Mouse (Mus musculus) E14TG2a.4 (cell line): ENCODE data around the gene Rybp.

Experiments
- H3K27me3 ChIP-seq: 2 replicates; pipeline ENCODE4 v1.6.1; 2014; ENCODE audit warnings: low read length, control low read depth; ENCODE audit not compliant: insufficient read depth
- H3K36me3 ChIP-seq: 2 replicates; pipeline ENCODE4 v1.6.1; 2014; ENCODE audit warnings: low read length, control low read depth; ENCODE audit not compliant: insufficient read depth
- H3K4me1 ChIP-seq: replicated peaks from 2 replicates; pipeline ENCODE4 v1.6.1; 2014; ENCODE audit warnings: low read depth, low read length, control low read depth
- H3K4me3 ChIP-seq: replicated peaks from 2 replicates; pipeline ENCODE4 v1.5.1; 2014; ENCODE audit warnings: mild to moderate bottlenecking, low read length
- H3K9me3 ChIP-seq: 2 replicates; pipeline ENCODE4 v1.6.1; 2014; ENCODE audit warnings: low read length, control low read depth
- CTCF ChIP-seq: conservative IDR thresholded peaks from 2 replicates; pipeline ENCODE4 v1.5.1; 2014; ENCODE audit warnings: low read length
- NANOG ChIP-seq: IDR thresholded peaks from 2 replicates; pipeline ENCODE4 v1.6.1; 2014; ENCODE audit warnings: borderline replicate concordance, low read length, mixed read lengths
- POU5F1 ChIP-seq: IDR thresholded peaks from 2 replicates; pipeline ENCODE4 v1.6.1; 2014; ENCODE audit warnings: low read length, borderline replicate concordance

Rybp gene

GRCm38 (mm10) chr6:100255411-100255810 lies 31.9 kb downstream of the Rybp start:
- H3K36me3 ChIP-seq: peaks cover 23% of the 10 kb centered on the region
- H3K9me3 ChIP-seq: no peaks in the 10 kb centered on the region
- peaks cover 96% of the 10 kb centered on the region for H3K4me1 ChIP-seq
- H3K4me3 ChIP-seq: no peak overlapping the region
- TF ChIP-seq NANOG: no peak
- TF ChIP-seq POU5F1: no peak
- no peak for TF ChIP-seq CTCF
- H3K27me3 ChIP-seq: no peaks in the 10 kb centered on the region

- no peaks in the 10 kb centered on the region for H3K9me3 ChIP-seq
- H3K27me3 ChIP-seq: no peaks in the 10 kb centered on the region
- H3K4me3 ChIP-seq: no peak overlapping the region
- TF ChIP-seq CTCF: no peak
- TF ChIP-seq POU5F1: no peak
- no peak for TF ChIP-seq NANOG
- H3K36me3 ChIP-seq: peaks cover 31% of the 10 kb centered on the region
- H3K4me1 ChIP-seq: peaks cover 97% of the 10 kb centered on the region
Observed at GRCm38 (mm10) chr6:100254671-100255070, 32.6 kb downstream of the Rybp start.

DNA sequence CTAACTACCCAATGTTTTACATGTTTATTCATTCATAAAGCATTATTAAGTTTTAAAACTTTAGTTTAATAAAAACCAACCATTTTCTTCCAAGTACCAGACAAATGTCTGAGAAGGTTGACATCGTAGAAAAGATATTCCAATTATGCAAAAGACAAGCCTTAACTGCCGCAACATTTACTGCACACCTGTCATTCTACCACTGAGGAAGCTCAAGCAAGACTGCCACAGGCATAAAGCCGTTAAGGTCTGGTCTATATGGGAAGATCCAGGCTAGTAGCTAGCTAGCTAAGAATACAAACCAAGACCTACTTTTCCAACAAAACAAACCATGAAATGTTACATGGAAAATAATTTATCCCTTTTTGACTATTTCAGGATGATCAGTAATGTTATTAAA lies 42.8 kb downstream of the Rybp start:
- H3K9me3 ChIP-seq: no peaks in the 10 kb centered on the region
- no peak overlapping the region for H3K4me3 ChIP-seq
- H3K27me3 ChIP-seq: no peaks in the 10 kb centered on the region
- peaks cover 50% of the 10 kb centered on the region for H3K36me3 ChIP-seq
- TF ChIP-seq CTCF (no peak), POU5F1 (no peak), NANOG (no peak)
- H3K4me1 ChIP-seq: peaks cover 89% of the 10 kb centered on the region

- peaks cover 80% of the 10 kb centered on the region for H3K4me1 ChIP-seq
- H3K9me3 ChIP-seq: no peaks in the 10 kb centered on the region
- H3K27me3 ChIP-seq: no peaks in the 10 kb centered on the region
- TF ChIP-seq CTCF: no peak
- no peak for TF ChIP-seq POU5F1
- no peak for TF ChIP-seq NANOG
- peaks cover 32% of the 10 kb centered on the region for H3K36me3 ChIP-seq
- no peak overlapping the region for H3K4me3 ChIP-seq
Observed at GRCm38 (mm10) chr6:100235036-100235435, 52.2 kb downstream of the Rybp start.

GRCm38 (mm10) chr6:100233522-100233921 lies 53.8 kb downstream of the Rybp start:
- TF ChIP-seq NANOG (no peak), CTCF (no peak), POU5F1 (no peak)

GRCm38 (mm10) chr6:100233061-100233460 lies 54.2 kb downstream of the Rybp start:
- TF ChIP-seq CTCF (no peak), NANOG (peak; percentile 98), POU5F1 (no peak)
- Histone ChIP-seq H3K4me1 (peaks cover 64% of the 10 kb centered on the region), H3K9me3 (no peaks in the 10 kb centered on the region), H3K36me3 (peaks cover 35% of the 10 kb centered on the region), H3K27me3 (no peaks in the 10 kb centered on the region), H3K4me3 (no peak overlapping the region)

More at GRCm38 (mm10) chr6:100233522-100233921, 53.8 kb downstream of the Rybp start:
- no peak overlapping the region for H3K4me3 ChIP-seq
- H3K36me3 ChIP-seq: peaks cover 32% of the 10 kb centered on the region
- no peaks in the 10 kb centered on the region for H3K27me3 ChIP-seq
- H3K4me1 ChIP-seq: peaks cover 66% of the 10 kb centered on the region
- no peaks in the 10 kb centered on the region for H3K9me3 ChIP-seq

DNA sequence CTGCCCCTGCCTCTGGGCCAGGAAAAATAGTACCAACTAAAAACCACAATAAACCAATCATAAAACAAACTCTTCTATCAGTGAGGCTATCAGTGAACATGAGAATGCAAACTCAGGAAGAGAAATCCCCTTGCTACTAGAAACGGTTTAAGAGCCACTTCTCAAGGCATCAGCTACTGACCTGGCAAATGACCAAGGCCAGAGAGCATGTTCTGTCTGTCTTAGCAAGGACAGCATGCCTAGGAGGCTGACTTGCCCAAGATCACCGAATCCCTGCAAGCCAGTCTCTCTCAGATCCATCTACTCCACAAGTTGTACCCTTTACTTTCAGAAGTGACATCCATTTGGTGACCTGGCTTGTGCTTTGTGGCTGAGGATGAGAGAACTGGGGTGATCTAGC lies 61.1 kb downstream of the Rybp start:
- Histone ChIP-seq H3K4me3 (no peak overlapping the region), H3K36me3 (peaks cover 28% of the 10 kb centered on the region), H3K9me3 (no peaks in the 10 kb centered on the region), H3K27me3 (no peaks in the 10 kb centered on the region), H3K4me1 (peaks cover 45% of the 10 kb centered on the region)
- TF ChIP-seq CTCF: no peak
- TF ChIP-seq NANOG: no peak
- no peak for TF ChIP-seq POU5F1

DNA sequence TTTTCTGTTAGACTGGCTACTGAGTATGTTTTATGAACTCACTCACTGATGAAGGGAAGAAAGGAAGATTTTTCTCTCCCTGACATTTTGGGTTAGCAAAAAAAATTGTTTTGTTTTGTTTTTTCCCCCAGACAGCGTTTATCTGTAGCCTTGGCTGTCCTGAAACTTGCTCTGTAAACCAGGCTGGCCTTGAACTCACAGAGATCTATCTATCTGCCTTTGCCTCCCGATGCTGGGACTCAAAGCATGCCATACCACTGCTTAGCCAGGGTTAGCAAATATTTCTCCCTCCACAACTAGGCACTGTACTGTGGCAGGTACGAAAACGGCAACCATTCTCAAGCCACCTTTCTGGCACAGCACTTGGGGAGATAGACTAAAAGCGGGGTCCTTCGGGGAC lies 63.4 kb downstream of the Rybp start:
- Histone ChIP-seq H3K27me3 (no peaks in the 10 kb centered on the region), H3K36me3 (peaks cover 25% of the 10 kb centered on the region), H3K4me1 (peaks cover 62% of the 10 kb centered on the region), H3K4me3 (no peak overlapping the region), H3K9me3 (no peaks in the 10 kb centered on the region)
- no peak for TF ChIP-seq POU5F1
- no peak for TF ChIP-seq NANOG
- no peak for TF ChIP-seq CTCF

GRCm38 (mm10) chr6:100223435-100223834 lies 63.9 kb downstream of the Rybp start:
- TF ChIP-seq NANOG (no peak), CTCF (no peak), POU5F1 (no peak)
- H3K4me1 ChIP-seq: peaks cover 67% of the 10 kb centered on the region
- no peaks in the 10 kb centered on the region for H3K27me3 ChIP-seq
- H3K36me3 ChIP-seq: peaks cover 25% of the 10 kb centered on the region
- no peaks in the 10 kb centered on the region for H3K9me3 ChIP-seq
- no peak overlapping the region for H3K4me3 ChIP-seq
